Mouse (Mus musculus) CH12.LX (cell line): ENCODE measurements around the gene Kif13a.

Experiments
- CHD1 ChIP-seq: IDR thresholded peaks from 2 replicates; pipeline ENCODE4 v1.6.1; 2012; ENCODE audit warnings: low read depth, low read length, improper control_type of control experiment, inconsistent platforms
- CHD2 ChIP-seq: IDR thresholded peaks from 2 replicates; pipeline ENCODE4 v1.6.1; 2011; ENCODE audit warnings: low read length, improper control_type of control experiment
- CTCF ChIP-seq, 2 experiments: IDR thresholded peaks in 1 of 2; conservative IDR thresholded peaks in 1 of 2; 2 replicates each; pipeline ENCODE4 v1.5.1; 2011 to 2012; ENCODE audit warnings: low read depth in 2 of 2, low read length in 2 of 2, improper control_type of control experiment in 1 of 2, inconsistent platforms in 1 of 2, mild to moderate bottlenecking in 1 of 2, moderate library complexity in 1 of 2
- ETS1 ChIP-seq: conservative IDR thresholded peaks from 2 replicates; pipeline ENCODE4 v1.6.1; 2012; ENCODE audit warnings: low read depth, mild to moderate bottlenecking, inconsistent platforms, low read length, improper control_type of control experiment, moderate library complexity
- GABPA ChIP-seq: IDR thresholded peaks from 2 replicates; pipeline ENCODE4 v1.6.1; 2012; ENCODE audit warnings: low read depth, low read length, improper control_type of control experiment, inconsistent platforms; ENCODE audit not compliant: insufficient replicate concordance
- MAX ChIP-seq: IDR thresholded peaks from 2 replicates; pipeline ENCODE4 v1.6.1; 2011; ENCODE audit warnings: low read length, improper control_type of control experiment
- MYC ChIP-seq: IDR thresholded peaks from 2 replicates; pipeline ENCODE4 v1.6.1; 2011; ENCODE audit warnings: low read depth, mild to moderate bottlenecking, improper control_type of control experiment, low read length
- POLR2A ChIP-seq: IDR thresholded peaks from 2 replicates; pipeline ENCODE4 v1.6.1; 2011; ENCODE audit warnings: low read depth, mild to moderate bottlenecking, improper control_type of control experiment, low read length
- TBP ChIP-seq: conservative IDR thresholded peaks from 2 replicates; pipeline ENCODE4 v1.6.1; 2011; ENCODE audit warnings: low read depth, low read length, improper control_type of control experiment
- UBTF ChIP-seq: IDR thresholded peaks from 2 replicates; pipeline ENCODE4 v1.6.1; 2012; ENCODE audit warnings: low read depth, mild to moderate bottlenecking, inconsistent platforms, low read length, improper control_type of control experiment, moderate library complexity
- ZC3H11A ChIP-seq: IDR thresholded peaks from 2 replicates; pipeline ENCODE4 v1.6.1; 2012; ENCODE audit warnings: low read depth, mild to moderate bottlenecking, inconsistent platforms, low read length, improper control_type of control experiment
- ZKSCAN1 ChIP-seq: IDR thresholded peaks from 2 replicates; pipeline ENCODE4 v1.6.1; 2012; ENCODE audit warnings: low read depth, inconsistent platforms, low read length, improper control_type of control experiment, borderline replicate concordance
- ZNF384 ChIP-seq: IDR thresholded peaks from 2 replicates; pipeline ENCODE4 v1.6.1; 2012; ENCODE audit warnings: low read depth, low read length, improper control_type of control experiment, inconsistent platforms

GRCm38 (mm10) chr13:46928404-46928803, 1.3 kb downstream of the Kif13a start:
- TF ChIP-seq CTCF (conservative IDR thresholded peaks at IDR 0.05 in 1 of 2, IDR thresholded peaks at IDR 0.05 in 1 of 2; ENCODE audit: low read depth in 2 of 2, low read length in 2 of 2) (no peak), POLR2A (no peak), CHD2 (no peak), GABPA (no peak), ETS1 (no peak), ZKSCAN1 (no peak), TBP (no peak), MYC (no peak), MAX (no peak), ZC3H11A (no peak), UBTF (no peak), CHD1 (no peak), ZNF384 (no peak)
